Mouse (Mus musculus): Measurements from ENCODE around the gene Gimap1. TPM values are rescaled to one million over a fixed set of nuclear protein-coding genes. Genes with fewer than 3 reads are reported as not detected.

Gene Gimap1
- total and polyA plus RNA-seq, 2 experiments = 2.5 to 4.1 TPM

- no peaks in the 10 kb centered on the region for H3K27me3 ChIP-seq (ENCODE audit: control insufficient read depth, insufficient read depth, low read length)
- 87% methylated on average over 7 of the region's 7 CpGs for WGBS
- H3K79me2 ChIP-seq (ENCODE audit: control insufficient read depth, insufficient read depth, low read length) = no peaks in the 10 kb centered on the region
- H3K4me3 ChIP-seq (ENCODE audit: insufficient read depth, low read depth, low read length) = no peak overlapping the region
- peak overlapping the region; percentile 55 for H3K27ac ChIP-seq (replicated peaks; ENCODE audit: insufficient read depth, low read depth, low read length)
- DNase-seq (ENCODE audit: extremely low read depth, low read depth, low spot score) = no peak
- H3K4me1 ChIP-seq (ENCODE audit: control insufficient read depth, insufficient read depth, low read length) = peaks cover under 1% of the 10 kb centered on the region; the same call in 1 of the 2 replicates
- no peak overlapping the region for H3K9ac ChIP-seq (ENCODE audit: low read depth, low read length)
- H3K36me3 ChIP-seq (ENCODE audit: control insufficient read depth, insufficient read depth, low read length) = 0 out of 2 replicates have a peak, but pooled peaks cover 4% of the 10 kb centered on the region
- no peak for TF ChIP-seq CTCF (IDR thresholded peaks at IDR 0.05; ENCODE audit: low read depth, low read length)
- TF ChIP-seq POLR2A (IDR thresholded peaks at IDR 0.05; ENCODE audit: extremely low read depth, insufficient read depth, low read length) = no peak
These were observed 40.6 kb upstream of the Gimap1 start for GRCm38 (mm10) chr6:48698066-48698856.

GRCm38 (mm10) chr6:48698888-48699287 lies 40.0 kb upstream of the Gimap1 start:
- 83% methylated on average over 3 of the region's 3 CpGs for WGBS
- Histone ChIP-seq H3K9ac (ENCODE audit: low read depth, low read length) (no peak overlapping the region), H3K79me2 (ENCODE audit: control insufficient read depth, insufficient read depth, low read length) (no peaks in the 10 kb centered on the region), H3K4me3 (ENCODE audit: insufficient read depth, low read depth, low read length) (no peak overlapping the region), H3K27ac (replicated peaks; ENCODE audit: insufficient read depth, low read depth, low read length) (peak overlapping the region; percentile 70; the same call in 1 of the 2 replicates), H3K4me1 (ENCODE audit: control insufficient read depth, insufficient read depth, low read length) (peaks cover 4% of the 10 kb centered on the region; the same call in 1 of the 2 replicates), H3K36me3 (ENCODE audit: control insufficient read depth, insufficient read depth, low read length) (0 out of 2 replicates have a peak, but pooled peaks cover 4% of the 10 kb centered on the region), H3K27me3 (ENCODE audit: control insufficient read depth, insufficient read depth, low read length) (no peaks in the 10 kb centered on the region)
- TF ChIP-seq POLR2A (IDR thresholded peaks at IDR 0.05; ENCODE audit: extremely low read depth, insufficient read depth, low read length) (no peak), CTCF (IDR thresholded peaks at IDR 0.05; ENCODE audit: low read depth, low read length) (no peak)
- DNase-seq (ENCODE audit: extremely low read depth, low read depth, low spot score) = no peak

GRCm38 (mm10) chr6:48700251-48701075 lies 38.4 kb upstream of the Gimap1 start:
- H3K4me3 ChIP-seq (ENCODE audit: insufficient read depth, low read depth, low read length) = no peak overlapping the region
- no peaks in the 10 kb centered on the region for H3K79me2 ChIP-seq (ENCODE audit: control insufficient read depth, insufficient read depth, low read length)
- H3K27me3 ChIP-seq (ENCODE audit: control insufficient read depth, insufficient read depth, low read length) = no peaks in the 10 kb centered on the region
- 66% methylated on average over 5 of the region's 5 CpGs for WGBS
- H3K9ac ChIP-seq (ENCODE audit: low read depth, low read length) = no peak overlapping the region
- H3K27ac ChIP-seq (replicated peaks; ENCODE audit: insufficient read depth, low read depth, low read length) = peak overlapping the region; percentile 69
- 0 out of 2 replicates have a peak, but pooled peaks cover 4% of the 10 kb centered on the region for H3K36me3 ChIP-seq (ENCODE audit: control insufficient read depth, insufficient read depth, low read length)
- TF ChIP-seq CTCF (IDR thresholded peaks at IDR 0.05; ENCODE audit: low read depth, low read length) (no peak), POLR2A (IDR thresholded peaks at IDR 0.05; ENCODE audit: extremely low read depth, insufficient read depth, low read length) (no peak)
- peaks cover 4% of the 10 kb centered on the region; the same call in 1 of the 2 replicates for H3K4me1 ChIP-seq (ENCODE audit: control insufficient read depth, insufficient read depth, low read length)
- no peak for DNase-seq (ENCODE audit: extremely low read depth, low read depth, low spot score)

- WGBS = 90% methylated on average over 7 of the region's 7 CpGs
- no peaks in the 10 kb centered on the region for H3K79me2 ChIP-seq (ENCODE audit: control insufficient read depth, insufficient read depth, low read length)
- no peak for TF ChIP-seq CTCF (IDR thresholded peaks at IDR 0.05; ENCODE audit: low read depth, low read length)
- no peak for TF ChIP-seq POLR2A (IDR thresholded peaks at IDR 0.05; ENCODE audit: extremely low read depth, insufficient read depth, low read length)
- H3K4me3 ChIP-seq (ENCODE audit: insufficient read depth, low read depth, low read length) = no peak overlapping the region
- H3K9ac ChIP-seq (ENCODE audit: low read depth, low read length) = no peak overlapping the region
- DNase-seq (ENCODE audit: extremely low read depth, low read depth, low spot score) = no peak
- peaks cover 4% of the 10 kb centered on the region; the same call in 1 of the 2 replicates for H3K4me1 ChIP-seq (ENCODE audit: control insufficient read depth, insufficient read depth, low read length)
- peaks cover 4% of the 10 kb centered on the region; the same call in 1 of the 2 replicates for H3K36me3 ChIP-seq (ENCODE audit: control insufficient read depth, insufficient read depth, low read length)
- peak overlapping the region; percentile 59 for H3K27ac ChIP-seq (replicated peaks; ENCODE audit: insufficient read depth, low read depth, low read length)
- no peaks in the 10 kb centered on the region for H3K27me3 ChIP-seq (ENCODE audit: control insufficient read depth, insufficient read depth, low read length)
These were observed 36.7 kb upstream of the Gimap1 start for GRCm38 (mm10) chr6:48702146-48702545.

- 82% methylated on average over 5 of the region's 5 CpGs for WGBS
- Histone ChIP-seq H3K27ac (replicated peaks; ENCODE audit: insufficient read depth, low read depth, low read length) (peak overlapping the region; percentile 59), H3K79me2 (ENCODE audit: control insufficient read depth, insufficient read depth, low read length) (no peaks in the 10 kb centered on the region), H3K36me3 (ENCODE audit: control insufficient read depth, insufficient read depth, low read length) (peaks cover 4% of the 10 kb centered on the region; the same call in 1 of the 2 replicates), H3K27me3 (ENCODE audit: control insufficient read depth, insufficient read depth, low read length) (no peaks in the 10 kb centered on the region), H3K4me1 (ENCODE audit: control insufficient read depth, insufficient read depth, low read length) (peaks cover 4% of the 10 kb centered on the region; the same call in 1 of the 2 replicates), H3K4me3 (ENCODE audit: insufficient read depth, low read depth, low read length) (no peak overlapping the region), H3K9ac (ENCODE audit: low read depth, low read length) (no peak overlapping the region)
- no peak for TF ChIP-seq POLR2A (IDR thresholded peaks at IDR 0.05; ENCODE audit: extremely low read depth, insufficient read depth, low read length)
- TF ChIP-seq CTCF (IDR thresholded peaks at IDR 0.05; ENCODE audit: low read depth, low read length) = 0 out of 2 replicates have a peak, but pooled peaks have one; percentile 2
- DNase-seq (ENCODE audit: extremely low read depth, low read depth, low spot score) = no peak
These were observed 36.3 kb upstream of the Gimap1 start for GRCm38 (mm10) chr6:48702601-48703000.
